Mouse (Mus musculus): ENCODE data around the gene Ewsr1. TPM values are rescaled to one million over a fixed set of nuclear protein-coding genes. Genes with fewer than 3 reads are reported as not detected.
"Not testable (repeated sequence)": the region's sequence is repeated elsewhere in the genome, so short reads cannot be mapped to it uniquely, and the experiment has no call there.

Ewsr1 gene
- polyA plus RNA-seq, 1 experiment from 2014 or later, result 823 TPM

DNA sequence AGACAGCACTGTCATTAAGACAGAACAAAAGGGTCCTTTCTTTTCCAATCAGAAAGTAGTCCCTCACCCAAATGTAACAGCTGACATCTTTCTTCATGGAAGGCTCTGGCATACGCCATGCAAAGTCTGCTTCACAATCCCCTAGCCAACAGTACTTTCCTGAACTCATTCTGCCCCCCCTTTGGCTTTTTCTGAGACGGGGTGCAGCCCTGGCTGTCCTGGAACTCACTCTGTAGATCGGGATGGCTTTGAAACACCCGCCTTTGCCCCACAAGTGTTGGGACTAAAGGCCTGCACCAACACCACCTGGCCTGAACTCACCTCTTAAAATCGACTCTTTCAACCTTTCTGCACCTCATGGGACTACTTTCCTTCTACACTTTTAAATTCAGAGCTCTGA, 3.2 kb downstream of the Ewsr1 start:
- Histone ChIP-seq H3K4me3 (0 out of 2 replicates have a peak overlapping the region, but pooled peaks have one; percentile 8), H3K36me3 (peaks cover 15% of the 10 kb centered on the region), H3K4me1 (peaks cover 28% of the 10 kb centered on the region), H3K9me3 (replicated peaks) (no peaks in the 10 kb centered on the region), H3K27ac (0 out of 2 replicates have a peak overlapping the region, but pooled peaks have one; percentile 23), H3K4me2 (replicated peaks) (0 out of 2 replicates have a peak overlapping the region, but pooled peaks have one; percentile 74), H3K27me3 (no peaks in the 10 kb centered on the region), H3K9ac (no peak overlapping the region)
- WGBS, result 86% methylated on average over 5 of the region's 5 CpGs
- ATAC-seq (ENCODE audit: low FRiP score), result no peak

GRCm38 (mm10) chr11:5091706-5092105, 7.4 kb downstream of the Ewsr1 start:
- H3K4me3 ChIP-seq, result no peak overlapping the region
- no peak overlapping the region for H3K9ac ChIP-seq
- 60% methylated on average over 2 of the region's 2 CpGs for WGBS
- H3K27me3 ChIP-seq, result no peaks in the 10 kb centered on the region
- H3K4me2 ChIP-seq (replicated peaks), result no peak overlapping the region
- H3K9me3 ChIP-seq (replicated peaks), result no peaks in the 10 kb centered on the region
- peaks cover 11% of the 10 kb centered on the region for H3K4me1 ChIP-seq
- ATAC-seq (ENCODE audit: low FRiP score), result no peak
- no peak overlapping the region for H3K27ac ChIP-seq
- H3K36me3 ChIP-seq, result peaks cover 51% of the 10 kb centered on the region

GRCm38 (mm10) chr11:5089147-5089546, 9.9 kb downstream of the Ewsr1 start:
- H3K4me1 ChIP-seq, result 0 out of 2 replicates have a peak, but pooled peaks cover under 1% of the 10 kb centered on the region
- H3K27ac ChIP-seq, result no peak overlapping the region
- no peaks in the 10 kb centered on the region for H3K9me3 ChIP-seq (replicated peaks)
- 93% methylated on average over 1 of the region's 1 CpGs for WGBS
- H3K27me3 ChIP-seq, result no peaks in the 10 kb centered on the region
- peaks cover 76% of the 10 kb centered on the region for H3K36me3 ChIP-seq
- no peak overlapping the region for H3K4me3 ChIP-seq
- H3K9ac ChIP-seq, result no peak overlapping the region
- ATAC-seq (ENCODE audit: low FRiP score), result no peak
- no peak overlapping the region for H3K4me2 ChIP-seq (replicated peaks)

GRCm38 (mm10) chr11:5076843-5077242, 22.2 kb downstream of the Ewsr1 start:
- peaks cover 64% of the 10 kb centered on the region for H3K36me3 ChIP-seq
- not testable (repeated sequence) for H3K27me3 ChIP-seq; H3K9ac ChIP-seq; H3K9me3 ChIP-seq (replicated peaks); H3K4me1 ChIP-seq; ATAC-seq (ENCODE audit: low FRiP score); H3K4me3 ChIP-seq; H3K27ac ChIP-seq; H3K4me2 ChIP-seq (replicated peaks)
- 95% methylated on average over 4 of the region's 5 CpGs for WGBS

DNA sequence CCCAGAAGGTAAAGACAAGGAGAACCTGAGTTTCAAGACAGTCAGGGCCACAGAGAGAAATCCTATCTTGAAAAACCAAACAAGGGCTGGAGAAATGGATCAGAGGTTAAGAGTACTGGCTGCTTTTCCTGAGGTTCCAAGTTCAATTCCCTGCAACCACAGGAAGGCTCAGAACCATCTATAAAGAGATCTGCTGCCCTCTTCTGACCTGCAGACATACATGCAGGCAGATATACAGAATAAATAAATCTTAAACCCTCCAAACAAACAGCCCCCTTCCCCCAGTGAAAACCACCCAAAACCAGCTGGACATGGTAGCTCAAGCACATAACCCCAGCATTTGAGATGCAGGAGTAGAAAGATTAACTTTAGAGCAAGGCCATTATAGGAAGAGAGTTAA, 23.3 kb downstream of the Ewsr1 start:
- Histone ChIP-seq H3K4me3 (no peak overlapping the region), H3K9ac (no peak overlapping the region), H3K27ac (no peak overlapping the region), H3K9me3 (replicated peaks) (no peaks in the 10 kb centered on the region), H3K4me2 (replicated peaks) (no peak overlapping the region), H3K4me1 (no peaks in the 10 kb centered on the region), H3K27me3 (no peaks in the 10 kb centered on the region), H3K36me3 (peaks cover 69% of the 10 kb centered on the region)
- no peak for ATAC-seq (ENCODE audit: low FRiP score)

DNA sequence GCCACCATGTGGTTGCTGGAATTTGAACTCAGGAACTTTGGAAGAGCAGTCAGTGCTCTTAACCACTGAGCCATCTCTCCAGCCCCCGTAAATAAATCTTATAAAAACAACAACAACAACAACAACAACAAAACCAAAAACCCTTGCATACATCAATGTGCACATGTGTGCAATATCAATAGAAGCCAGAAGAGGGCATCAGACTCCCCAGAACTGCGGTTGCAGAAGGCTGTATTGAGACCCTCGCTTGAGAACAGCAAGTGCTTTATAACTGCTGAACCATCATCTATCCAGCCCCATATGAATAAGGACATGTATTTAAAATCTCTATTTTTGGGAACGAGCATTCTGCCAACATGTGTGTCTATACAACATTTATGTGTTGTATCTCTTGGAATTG, 24.2 kb downstream of the Ewsr1 start:
- Histone ChIP-seq H3K27me3 (no peaks in the 10 kb centered on the region), H3K4me3 (no peak overlapping the region), H3K4me1 (no peaks in the 10 kb centered on the region), H3K9ac (no peak overlapping the region), H3K9me3 (replicated peaks) (no peaks in the 10 kb centered on the region), H3K27ac (no peak overlapping the region), H3K36me3 (peaks cover 73% of the 10 kb centered on the region), H3K4me2 (replicated peaks) (no peak overlapping the region)
- 80% methylated on average over 4 of the region's 4 CpGs for WGBS
- ATAC-seq (ENCODE audit: low FRiP score), result no peak

DNA sequence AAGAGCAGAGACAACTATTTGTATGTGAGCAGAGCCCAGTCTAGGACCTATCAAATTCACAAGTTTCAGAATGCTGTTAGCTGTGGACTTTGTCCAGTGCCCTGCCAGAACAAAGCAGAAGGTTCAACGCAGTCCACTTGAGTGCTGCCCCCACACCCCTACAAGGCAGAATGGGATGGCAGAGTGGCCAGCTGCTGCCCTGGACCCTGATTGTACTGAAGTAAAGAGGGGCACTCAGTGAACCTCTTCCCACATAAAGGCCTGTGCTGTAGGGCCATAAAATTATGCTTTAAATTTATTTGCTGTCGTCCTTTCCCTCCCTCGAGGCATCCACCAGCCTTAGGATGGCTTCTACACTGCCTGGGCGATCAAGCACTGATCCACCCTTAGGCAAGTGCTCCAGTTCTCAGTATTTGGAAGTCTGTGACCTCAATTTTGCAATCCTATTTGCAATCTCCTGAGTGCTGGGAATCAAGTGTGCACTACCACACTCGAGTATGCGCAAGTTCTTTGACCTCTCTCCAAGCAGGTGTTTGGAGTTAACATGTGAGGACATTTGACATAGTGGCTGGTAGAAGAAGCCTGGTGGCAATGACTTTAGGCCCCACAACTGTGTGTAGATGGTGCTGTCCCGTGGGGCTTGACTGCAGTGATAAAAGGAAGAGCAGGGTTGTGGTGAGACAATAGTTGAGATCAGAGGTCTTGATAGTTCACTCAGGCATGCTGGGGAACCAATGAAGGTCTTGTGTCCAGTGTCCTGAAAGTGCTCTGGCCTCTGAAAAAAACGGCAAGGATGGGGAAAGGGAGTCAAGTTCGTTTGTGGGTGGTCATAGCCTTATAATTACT, 30.7 kb downstream of the Ewsr1 start:
- ATAC-seq (ENCODE audit: low FRiP score), result no peak
- no peaks in the 10 kb centered on the region for H3K9me3 ChIP-seq (replicated peaks)
- H3K36me3 ChIP-seq, result peaks cover 54% of the 10 kb centered on the region
- no peak overlapping the region for H3K27ac ChIP-seq
- no peak overlapping the region for H3K4me3 ChIP-seq
- 82% methylated on average over 9 of the region's 9 CpGs for WGBS
- H3K9ac ChIP-seq, result no peak overlapping the region
- peaks cover 15% of the 10 kb centered on the region for H3K27me3 ChIP-seq
- H3K4me2 ChIP-seq (replicated peaks), result no peak overlapping the region
- peaks cover 16% of the 10 kb centered on the region for H3K4me1 ChIP-seq

DNA sequence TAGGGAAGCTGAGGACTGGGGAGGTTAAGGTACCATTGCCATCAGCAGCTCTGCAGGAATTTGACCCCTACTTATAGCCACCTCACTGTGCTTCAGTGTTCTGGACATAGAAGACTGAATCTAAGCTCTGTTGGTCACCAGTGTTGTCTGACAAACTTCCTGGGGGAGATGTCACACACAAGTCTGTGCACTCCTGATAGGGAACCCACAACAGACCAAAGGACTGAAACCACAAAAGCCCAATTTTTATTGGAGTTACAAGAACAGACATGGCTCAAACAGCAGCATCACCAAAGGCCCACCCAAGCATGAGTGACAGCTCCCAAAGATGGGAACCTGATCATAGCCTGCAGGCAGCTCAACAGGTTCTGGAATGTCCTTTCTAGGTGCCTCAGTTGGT, 32.0 kb downstream of the Ewsr1 start:
- Histone ChIP-seq H3K4me1 (peaks cover 27% of the 10 kb centered on the region), H3K4me2 (replicated peaks) (no peak overlapping the region), H3K9me3 (replicated peaks) (no peaks in the 10 kb centered on the region), H3K4me3 (no peak overlapping the region), H3K27ac (no peak overlapping the region), H3K27me3 (peaks cover 28% of the 10 kb centered on the region), H3K36me3 (peaks cover 41% of the 10 kb centered on the region), H3K9ac (no peak overlapping the region)
- ATAC-seq (ENCODE audit: low FRiP score), result no peak

DNA sequence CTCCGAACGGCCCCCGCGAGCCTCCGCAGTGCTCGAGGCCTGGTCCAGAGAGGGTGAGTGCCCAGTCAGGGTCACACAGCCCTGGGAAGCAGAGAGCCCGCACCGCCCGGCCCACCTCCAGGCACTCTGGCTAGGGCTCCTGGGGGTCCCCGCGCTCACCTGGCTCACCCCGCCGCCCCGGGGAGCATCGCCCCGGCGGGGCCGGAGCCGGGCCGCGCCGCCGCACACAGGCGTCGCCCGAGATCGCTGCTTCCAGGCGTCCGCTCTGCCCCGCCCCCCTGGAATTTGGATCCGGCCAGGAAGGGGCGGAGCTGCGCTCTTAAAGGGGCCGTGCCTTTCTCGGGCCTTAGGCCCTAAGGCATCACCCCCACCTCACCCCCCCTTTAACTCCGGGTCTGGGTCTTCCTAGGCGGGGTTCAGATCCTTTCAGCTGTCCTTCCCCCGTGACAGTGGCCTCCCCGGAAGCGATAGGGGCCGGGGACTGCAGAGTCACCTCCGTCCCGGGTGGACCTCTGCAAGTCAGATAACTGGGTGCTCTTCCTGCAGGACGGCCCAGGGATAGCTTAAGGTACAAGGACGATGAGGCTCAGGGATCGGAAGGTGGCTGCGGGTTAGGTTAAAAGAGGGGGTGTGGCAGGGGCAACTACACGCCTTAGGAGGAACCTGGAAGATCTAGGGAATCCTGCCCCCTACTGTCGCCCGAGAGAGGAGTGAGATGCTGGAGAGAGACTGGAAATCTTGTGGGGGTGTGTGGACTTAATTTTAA, 33.8 kb downstream of the Ewsr1 start, which contains the start of gene Gas2l1:
Gas2l1 (minus strand) TSS at position 272 of the 766 bp plus-strand sequence.
- Histone ChIP-seq H3K9ac (peak within 1 kb of the TSS; percentile 76), H3K27me3 (peaks cover 47% of the 10 kb centered on the region), H3K4me2 (replicated peaks) (peak within 1 kb of the TSS; percentile 86), H3K27ac (no peak within 1 kb of the TSS; the same call in 1 of the 2 replicates), H3K4me3 (peak within 1 kb of the TSS; percentile 73), H3K9me3 (replicated peaks) (no peaks in the 10 kb centered on the region), H3K4me1 (peaks cover 43% of the 10 kb centered on the region), H3K36me3 (peaks cover 23% of the 10 kb centered on the region)
- WGBS, result 1% methylated on average over 48 of the region's 50 CpGs
- peak; percentile 85 for ATAC-seq (ENCODE audit: low FRiP score)

- peak overlapping the region; percentile 73 for H3K4me3 ChIP-seq
- peaks cover 18% of the 10 kb centered on the region for H3K36me3 ChIP-seq
- WGBS, result 17% methylated on average over 38 of the region's 38 CpGs
- H3K27me3 ChIP-seq, result peaks cover 54% of the 10 kb centered on the region
- peaks cover 47% of the 10 kb centered on the region for H3K4me1 ChIP-seq
- H3K9ac ChIP-seq, result peak overlapping the region; percentile 76
- ATAC-seq (ENCODE audit: low FRiP score), result 0 out of 2 replicates have a peak, but pooled peaks have one; percentile 4
- H3K27ac ChIP-seq, result no peak overlapping the region
- H3K4me2 ChIP-seq (replicated peaks), result peak overlapping the region; percentile 86
- H3K9me3 ChIP-seq (replicated peaks), result no peaks in the 10 kb centered on the region
Measured at GRCm38 (mm10) chr11:5064282-5065055, 34.6 kb downstream of the Ewsr1 start.

DNA sequence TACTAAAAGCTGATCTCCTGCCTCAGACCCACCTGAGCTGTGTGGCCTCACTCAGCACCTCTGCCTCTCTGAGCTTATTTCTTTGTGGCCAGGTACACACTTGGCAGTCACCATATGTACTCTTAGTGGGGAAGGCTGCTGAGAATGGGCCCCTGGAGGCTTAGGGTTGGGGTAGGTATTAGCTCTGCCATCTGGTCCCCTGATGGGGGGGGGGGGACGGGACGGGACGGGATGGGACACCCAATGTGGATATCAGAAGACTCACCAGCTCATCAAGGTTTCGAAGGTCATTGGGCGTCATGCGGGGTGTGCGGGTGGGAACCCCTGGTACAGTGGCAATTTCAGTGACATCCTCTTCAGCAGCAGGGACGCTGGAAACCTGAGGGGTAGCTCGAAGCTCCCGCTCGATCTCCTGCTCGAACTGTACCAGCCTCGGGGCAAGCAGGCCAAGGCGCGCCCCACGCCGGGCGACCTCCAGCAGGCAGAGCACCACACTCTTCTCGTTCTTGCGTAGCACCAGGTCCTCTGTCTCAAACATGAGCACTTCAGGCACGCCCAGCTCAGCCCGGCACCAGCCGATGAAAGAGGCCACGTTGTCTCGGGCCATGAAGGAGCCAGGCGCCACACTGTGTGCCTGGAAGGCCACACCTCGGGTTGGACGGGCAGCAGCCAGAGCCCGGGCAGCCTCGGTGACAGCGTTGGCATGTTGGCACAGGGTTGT, 35.3 kb downstream of the Ewsr1 start:
- H3K36me3 ChIP-seq, result peaks cover 10% of the 10 kb centered on the region
- 54% methylated on average over 31 of the region's 31 CpGs for WGBS
- ATAC-seq (ENCODE audit: low FRiP score), result no peak

More for the DNA sequence above, 35.3 kb downstream of the Ewsr1 start:
- H3K4me2 ChIP-seq (replicated peaks), result peak overlapping the region; percentile 86
- peak overlapping the region; percentile 36 for H3K9ac ChIP-seq
- H3K27me3 ChIP-seq, result peaks cover 62% of the 10 kb centered on the region
- H3K4me1 ChIP-seq, result peaks cover 54% of the 10 kb centered on the region
- H3K4me3 ChIP-seq, result peak overlapping the region; percentile 73
- H3K9me3 ChIP-seq (replicated peaks), result no peaks in the 10 kb centered on the region
- H3K27ac ChIP-seq, result no peak overlapping the region
